Mouse (Mus musculus) fat pad, adult 2 months (tissue): ENCODE measurements at regions not wholly inside any gene's neighbourhood (a gene's known extent, or its start where the extent isn't known, plus 50 kb on each side); places are given as distances from the start of the nearest gene placed in this dataset.

Experiments
- DNase-seq: peaks from one replicate; pipeline ENCODE4 v3.0.0-alpha.2; 2011; ENCODE audit warnings: low read depth, low spot score; ENCODE audit errors: extremely low read depth

DNA sequence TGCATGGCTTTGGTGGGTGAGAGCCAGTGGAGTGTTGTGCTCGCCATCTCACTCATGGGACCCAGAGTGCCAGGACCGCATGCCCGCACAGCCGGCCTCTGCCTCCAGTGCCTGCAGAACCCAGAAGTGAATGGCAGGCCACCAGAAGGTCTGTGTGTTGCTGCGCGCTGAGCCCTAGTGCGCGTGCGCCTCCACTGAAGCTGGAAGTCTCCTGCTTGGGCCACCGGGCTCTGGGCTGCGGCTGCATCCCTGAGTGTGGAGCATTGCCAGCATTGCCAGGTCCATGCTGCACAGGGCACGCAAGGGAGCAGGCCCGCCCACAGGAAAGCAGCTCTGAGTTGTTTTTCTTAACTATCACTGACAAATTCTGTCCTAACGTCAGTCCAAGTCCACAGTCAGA lies 785.7 kb downstream of the Gm6760 start:
- DNase-seq, result no peak

DNA sequence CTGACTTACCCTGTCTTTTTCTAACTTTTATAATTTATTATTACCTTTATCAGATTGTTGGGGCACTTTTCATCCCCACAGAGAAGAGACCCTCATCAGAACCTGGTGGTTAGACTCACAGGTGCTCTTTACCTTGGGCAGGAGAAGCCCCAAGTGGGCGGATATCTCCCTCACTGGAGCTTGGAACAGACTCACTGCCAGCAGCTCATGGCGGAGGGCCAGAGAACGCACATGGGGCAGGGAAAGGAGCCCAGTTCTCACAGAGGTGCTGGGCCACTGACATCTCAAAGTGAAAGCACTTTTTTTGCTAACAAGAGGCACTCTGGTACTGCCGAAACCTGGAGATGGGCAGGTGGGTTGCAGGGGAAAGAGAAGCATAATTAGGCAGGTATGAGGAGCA lies 786.3 kb downstream of the Gm6760 start:
- no peak for DNase-seq

DNA sequence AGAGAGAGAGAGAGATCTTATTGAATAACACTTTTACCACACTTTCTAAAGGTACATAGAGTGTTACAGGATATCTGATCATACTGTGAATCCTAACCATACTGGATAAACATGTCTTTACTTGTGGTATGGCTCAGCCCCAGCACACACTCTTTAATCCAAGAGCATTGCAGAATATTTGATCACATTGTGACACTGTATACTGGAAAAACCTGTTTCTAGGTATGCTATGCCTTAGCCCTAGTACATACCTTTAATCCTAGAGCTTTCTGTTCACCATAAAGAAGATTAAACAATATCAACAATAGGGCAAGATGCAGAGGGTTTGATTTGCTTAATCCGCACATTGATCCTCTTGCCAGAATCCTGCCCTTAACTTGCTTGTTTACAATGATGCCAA lies 797.0 kb downstream of the Gm6760 start:
- DNase-seq, result peak; percentile 36
